Mouse (Mus musculus) erythroblast, embryonic 14.5 days (primary cell): Measurements from ENCODE around the gene Sox2. TPM values are rescaled to one million over a fixed set of nuclear protein-coding genes. Genes with fewer than 3 reads are reported as not detected.

ENCODE experiments used
- H3K27me3 ChIP-seq: 2 replicates; pipeline ENCODE4 v1.6.1; 2012; ENCODE audit warnings: inconsistent platforms; ENCODE audit not compliant: control insufficient read depth
- H3K36me3 ChIP-seq: 2 replicates; pipeline ENCODE4 v1.6.1; 2012; ENCODE audit warnings: mild to moderate bottlenecking, inconsistent platforms; ENCODE audit not compliant: control insufficient read depth
- H3K4me1 ChIP-seq: 2 replicates; pipeline ENCODE4 v1.6.1; 2012; ENCODE audit warnings: inconsistent platforms; ENCODE audit not compliant: control insufficient read depth
- H3K4me3 ChIP-seq: replicated peaks from 2 replicates; pipeline ENCODE3; 2012; ENCODE audit warnings: moderate library complexity, mild to moderate bottlenecking, inconsistent platforms
- H3K9me3 ChIP-seq: 2 replicates; pipeline ENCODE4 v1.6.1; 2012; ENCODE audit warnings: low read length, inconsistent platforms, mixed read lengths; ENCODE audit not compliant: control insufficient read depth
- GATA1 ChIP-seq: IDR thresholded peaks from 2 replicates; pipeline ENCODE4 v1.6.1; 2012; ENCODE audit warnings: low read length, inconsistent platforms, mixed read lengths
- TAL1 ChIP-seq: IDR thresholded peaks from 3 replicates; pipeline ENCODE4 v1.6.1; 2012; ENCODE audit warnings: low read length, inconsistent platforms, mixed read lengths
- polyA plus RNA-seq: library from polyadenylated mRNA; stranded (reverse); fragments of >175 nt; gene quantifications from 2 replicates; pipeline ENCODE4 v1.2.3, GENCODE M21; 2012

The Sox2 gene
- polyA plus RNA-seq, 1 experiment: not detected

DNA sequence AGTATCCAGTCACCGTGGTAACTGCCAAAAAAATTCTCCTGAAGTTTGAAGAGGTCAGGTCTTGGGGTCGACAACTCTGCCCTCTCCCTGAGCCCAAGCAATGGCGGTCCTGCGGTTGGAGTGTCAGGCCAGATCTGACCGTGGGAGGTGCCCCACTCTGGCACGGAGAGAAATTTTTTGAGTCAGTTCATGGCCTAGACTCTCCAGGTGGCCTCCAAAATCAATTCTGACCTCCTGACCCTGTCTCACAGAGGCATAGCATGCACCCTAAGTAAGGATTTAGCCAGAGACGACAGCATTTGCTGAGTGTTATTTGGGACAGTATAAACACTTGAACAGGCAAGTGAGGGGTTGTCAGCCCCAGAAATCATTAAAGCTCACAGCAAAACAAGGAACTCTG, 28.6 kb downstream of the Sox2 start:
- Histone ChIP-seq H3K4me3 (no peak overlapping the region), H3K27me3 (no peaks in the 10 kb centered on the region)

DNA sequence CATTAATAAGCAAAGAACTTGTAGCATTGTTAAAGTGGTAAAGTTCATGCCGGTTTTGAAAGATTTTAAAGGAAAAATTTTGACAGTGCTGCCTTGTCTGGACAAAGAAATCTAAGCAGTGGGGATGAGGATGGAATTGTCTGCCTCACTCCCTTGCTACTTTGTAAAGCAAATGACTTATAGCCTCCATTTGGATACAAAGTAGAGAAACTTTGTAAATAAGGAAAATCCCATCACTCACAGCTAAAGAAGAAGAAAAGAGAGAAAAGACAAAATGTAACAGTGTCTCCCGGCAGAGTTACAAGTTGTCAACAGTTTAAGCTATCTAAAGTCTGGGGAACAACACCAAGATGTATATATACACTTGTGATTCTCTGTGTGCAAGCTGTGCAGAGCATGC, 29.2 kb downstream of the Sox2 start:
- H3K9me3 ChIP-seq: no peaks in the 10 kb centered on the region
- H3K4me1 ChIP-seq: no peaks in the 10 kb centered on the region
- TF ChIP-seq TAL1 (no peak), GATA1 (no peak)
- no peaks in the 10 kb centered on the region for H3K36me3 ChIP-seq
- no peaks in the 10 kb centered on the region for H3K27me3 ChIP-seq
- no peak overlapping the region for H3K4me3 ChIP-seq

More for the DNA sequence above, 28.6 kb downstream of the Sox2 start:
- Histone ChIP-seq H3K36me3 (no peaks in the 10 kb centered on the region), H3K4me1 (no peaks in the 10 kb centered on the region), H3K9me3 (no peaks in the 10 kb centered on the region)
- TF ChIP-seq TAL1 (no peak), GATA1 (no peak)

GRCm38 (mm10) chr3:34679921-34680320, 29.7 kb downstream of the Sox2 start:
- no peaks in the 10 kb centered on the region for H3K4me1 ChIP-seq
- H3K4me3 ChIP-seq: no peak overlapping the region
- TF ChIP-seq TAL1 (no peak), GATA1 (no peak)
- no peaks in the 10 kb centered on the region for H3K27me3 ChIP-seq
- no peaks in the 10 kb centered on the region for H3K9me3 ChIP-seq
- H3K36me3 ChIP-seq: no peaks in the 10 kb centered on the region

GRCm38 (mm10) chr3:34688072-34688471, 37.9 kb downstream of the Sox2 start:
- Histone ChIP-seq H3K9me3 (no peaks in the 10 kb centered on the region), H3K4me3 (no peak overlapping the region), H3K36me3 (no peaks in the 10 kb centered on the region), H3K4me1 (no peaks in the 10 kb centered on the region), H3K27me3 (peaks cover 2% of the 10 kb centered on the region; the same call in 1 of the 2 replicates)
- TF ChIP-seq GATA1 (no peak), TAL1 (no peak)

- Histone ChIP-seq H3K4me1 (no peaks in the 10 kb centered on the region), H3K27me3 (peaks cover 2% of the 10 kb centered on the region; the same call in 1 of the 2 replicates), H3K36me3 (no peaks in the 10 kb centered on the region), H3K4me3 (no peak overlapping the region), H3K9me3 (no peaks in the 10 kb centered on the region)
- TF ChIP-seq TAL1 (no peak), GATA1 (no peak)
Observed at GRCm38 (mm10) chr3:34691703-34692393, 41.6 kb downstream of the Sox2 start.

GRCm38 (mm10) chr3:34692394-34692745, 42.2 kb downstream of the Sox2 start:
- Histone ChIP-seq H3K27me3 (peaks cover 2% of the 10 kb centered on the region; the same call in 1 of the 2 replicates), H3K9me3 (no peaks in the 10 kb centered on the region), H3K4me1 (no peaks in the 10 kb centered on the region), H3K4me3 (no peak overlapping the region), H3K36me3 (no peaks in the 10 kb centered on the region)
- TF ChIP-seq GATA1 (no peak), TAL1 (no peak)
